Mouse (Mus musculus) heart, adult 2 months (tissue): ENCODE data around the gene Epha2.

ENCODE experiments used
- CTCF ChIP-seq: fragments of 200-600 bp; IDR thresholded peaks from 2 replicates; pipeline ENCODE4 v1.8.1; 2022; ENCODE audit warnings: antibody characterized with exemption, mild to moderate bottlenecking, moderate library complexity
- EP300 ChIP-seq: fragments of 200-500 bp; IDR thresholded peaks from 2 replicates; pipeline ENCODE4 v1.6.1; 2011; ENCODE audit warnings: low read depth, low read length, control low read depth; ENCODE audit not compliant: insufficient read depth
- POLR2A ChIP-seq: fragments of 200-500 bp; IDR thresholded peaks from 2 replicates; pipeline ENCODE4 v1.6.1; 2011; ENCODE audit warnings: mild to moderate bottlenecking, low read depth, low read length, control low read depth; ENCODE audit not compliant: insufficient read depth

DNA sequence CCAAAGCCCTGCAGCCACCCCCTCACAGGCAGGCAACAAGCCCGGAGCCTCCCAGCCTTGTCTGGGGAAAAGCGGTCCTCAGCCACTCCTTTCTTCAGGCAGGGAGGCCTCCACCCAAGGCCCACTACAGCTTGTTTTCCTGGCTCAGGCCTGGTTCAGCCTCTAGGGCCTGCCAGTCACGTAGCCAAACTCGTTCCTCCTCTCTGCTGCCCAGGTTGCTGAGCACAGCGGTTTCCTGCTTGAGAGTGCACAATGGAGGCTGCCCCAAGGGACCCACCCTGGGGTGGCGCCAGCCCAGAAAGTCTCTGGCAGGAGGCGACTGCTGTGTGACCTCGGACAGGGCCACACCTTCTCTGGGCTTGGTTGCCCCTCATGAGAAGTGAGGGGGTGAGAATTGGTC is 52.8 kb downstream of the Epha2 start:
- TF ChIP-seq POLR2A (no peak), CTCF (0 out of 2 replicates have a peak, but pooled peaks have one; percentile 4), EP300 (peak; percentile 67; the same call in 1 of the 2 replicates)
